Mouse (Mus musculus) neural tube, embryonic 12.5 days (tissue): ENCODE measurements around the gene Syne1. TPM values are rescaled to one million over a fixed set of nuclear protein-coding genes. Genes with fewer than 3 reads are reported as not detected.

ENCODE experiments used
- ATAC-seq: fragments of 200-750 bp; cut with Nextera tagmentation; 2 replicates; pipeline ENCODE4 v1.8.0; 2017; ENCODE audit warnings: low read depth, mild to moderate bottlenecking, moderate TSS enrichment, moderate library complexity; ENCODE audit not compliant: low FRiP score
- H3K27ac ChIP-seq: fragments of 300-500 bp; sonication (generic); 2 replicates; pipeline ENCODE4 v1.5.1; 2016
- H3K27me3 ChIP-seq: fragments of 300-500 bp; sonication (generic); replicated peaks from 2 replicates; pipeline ENCODE4 v1.6.1; 2016; ENCODE audit warnings: mild to moderate bottlenecking
- H3K36me3 ChIP-seq: fragments of 300-500 bp; sonication (generic); 2 replicates; pipeline ENCODE4 v1.6.1; 2016; ENCODE audit warnings: mild to moderate bottlenecking
- H3K4me1 ChIP-seq: fragments of 300-500 bp; sonication (generic); 2 replicates; pipeline ENCODE4 v1.6.1; 2016
- H3K4me2 ChIP-seq: fragments of 300-500 bp; sonication (generic); replicated peaks from 2 replicates; pipeline ENCODE4 v1.6.1; 2016; ENCODE audit warnings: mild to moderate bottlenecking
- H3K4me3 ChIP-seq: fragments of 300-500 bp; sonication (generic); 2 replicates; pipeline ENCODE4 v1.5.1; 2016
- H3K9ac ChIP-seq: fragments of 300-500 bp; sonication (generic); 2 replicates; pipeline ENCODE4 v1.6.1; 2016; ENCODE audit warnings: mild to moderate bottlenecking
- H3K9me3 ChIP-seq: fragments of 300-500 bp; sonication (generic); 2 replicates; pipeline ENCODE4 v1.6.1; 2016; ENCODE audit warnings: mild to moderate bottlenecking
- WGBS: fragments of 180-500 bp; shearing (Covaris S2); methylation state at CpG from one replicate; pipeline ENCODE4 v1.1.7; 2016; 5-methylcytosine and 5-hydroxymethylcytosine counted together
- polyA plus RNA-seq: library from polyadenylated mRNA; unstranded; fragments of >200 nt; fragmentation: Nextera tagmentation; extraction: Ambion mirVana; gene quantifications from 2 replicates; pipeline ENCODE4 v1.2.1, GENCODE M21; 2016

Gene Syne1
- polyA plus RNA-seq, 1 experiment from 2014 or later: 5.9 TPM

DNA sequence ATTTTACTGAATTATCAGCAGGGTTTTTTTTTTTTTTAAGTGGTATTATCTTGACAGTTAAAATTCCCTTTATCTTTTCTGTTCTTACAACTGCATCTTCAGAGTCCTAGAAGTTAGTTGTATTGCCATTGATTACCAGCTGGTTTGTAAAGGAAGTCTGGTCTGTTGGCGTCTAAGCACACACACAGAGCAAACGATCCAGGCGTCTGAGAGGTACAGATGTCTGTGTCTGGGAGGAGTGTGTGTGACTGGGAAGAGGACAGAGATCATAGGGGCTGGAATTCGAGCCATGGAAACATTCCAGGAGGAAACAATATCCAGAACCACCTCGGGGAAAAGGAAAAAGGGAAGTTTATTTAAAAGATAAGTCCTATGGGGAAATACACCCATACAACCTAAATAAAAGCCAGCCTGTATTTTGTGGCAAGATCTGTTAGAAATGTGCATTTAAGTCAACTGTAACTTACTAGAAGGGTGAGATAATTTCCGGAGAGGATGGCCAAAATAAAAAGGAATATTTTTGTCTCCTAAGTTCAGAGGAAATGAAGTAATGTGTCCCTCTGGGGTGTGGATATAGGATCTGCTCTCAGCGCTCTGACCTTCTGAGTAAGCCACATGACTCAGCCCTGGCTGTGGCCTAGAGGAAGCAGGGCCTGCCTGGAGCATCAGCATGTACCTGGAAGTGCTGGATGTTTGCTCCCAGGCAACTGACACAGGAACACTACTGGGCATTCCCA lies 343.2 kb downstream of the Syne1 start:
- Histone ChIP-seq H3K36me3 (no peaks in the 10 kb centered on the region), H3K9me3 (no peaks in the 10 kb centered on the region), H3K4me1 (no peaks in the 10 kb centered on the region), H3K4me3 (no peak overlapping the region), H3K9ac (no peak overlapping the region), H3K27me3 (no peaks in the 10 kb centered on the region), H3K27ac (no peak overlapping the region), H3K4me2 (no peak overlapping the region)
- 50% methylated on average over 7 of the region's 7 CpGs for WGBS
- no peak for ATAC-seq

DNA sequence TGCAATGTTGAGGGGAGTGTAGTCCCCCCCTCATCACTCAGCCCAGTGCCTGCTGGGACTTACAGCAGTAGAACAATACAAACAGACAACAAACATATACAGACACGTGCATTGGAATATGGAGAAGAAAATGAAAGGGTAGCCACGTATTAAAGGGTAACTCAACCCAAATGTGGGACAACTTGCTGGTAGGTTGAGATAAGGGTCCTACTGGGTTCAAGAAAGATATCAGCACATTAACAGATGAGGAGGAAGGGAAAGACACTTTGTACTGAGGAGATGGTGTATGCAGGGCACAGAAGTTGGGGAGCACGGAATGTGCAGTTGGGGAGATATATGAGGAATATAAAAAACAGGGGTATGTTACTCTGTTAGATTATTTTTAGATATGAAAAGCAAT lies 345.3 kb downstream of the Syne1 start:
- no peaks in the 10 kb centered on the region for H3K36me3 ChIP-seq
- no peaks in the 10 kb centered on the region for H3K27me3 ChIP-seq
- no peak overlapping the region for H3K9ac ChIP-seq
- H3K27ac ChIP-seq: no peak overlapping the region
- H3K4me2 ChIP-seq: no peak overlapping the region
- ATAC-seq: no peak
- H3K4me1 ChIP-seq: no peaks in the 10 kb centered on the region
- 87% methylated on average over 3 of the region's 3 CpGs for WGBS
- no peak overlapping the region for H3K4me3 ChIP-seq
- no peaks in the 10 kb centered on the region for H3K9me3 ChIP-seq

DNA sequence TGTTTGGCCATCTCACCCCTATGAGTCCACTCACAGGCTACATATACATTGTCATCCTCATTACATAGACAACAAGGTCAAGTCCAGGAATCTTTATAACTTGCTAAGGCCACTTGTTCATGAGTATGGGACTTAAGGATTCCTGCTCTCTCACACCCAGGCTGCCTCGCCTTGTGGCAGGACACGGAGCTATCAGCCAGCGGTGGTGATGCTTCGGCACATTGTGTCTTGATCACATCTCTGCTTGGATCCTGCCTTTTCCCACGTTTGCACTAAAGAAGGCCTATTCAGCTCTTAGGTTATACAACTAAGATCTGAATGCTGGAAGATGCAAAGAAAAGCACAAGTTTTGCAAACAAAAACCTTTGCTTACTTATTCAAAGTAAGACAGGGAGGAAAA lies 345.7 kb downstream of the Syne1 start:
- Histone ChIP-seq H3K27me3 (no peaks in the 10 kb centered on the region), H3K27ac (no peak overlapping the region), H3K4me3 (no peak overlapping the region), H3K4me2 (no peak overlapping the region), H3K9me3 (no peaks in the 10 kb centered on the region), H3K36me3 (no peaks in the 10 kb centered on the region), H3K4me1 (no peaks in the 10 kb centered on the region), H3K9ac (no peak overlapping the region)
- ATAC-seq: no peak
- 89% methylated on average over 5 of the region's 5 CpGs for WGBS

DNA sequence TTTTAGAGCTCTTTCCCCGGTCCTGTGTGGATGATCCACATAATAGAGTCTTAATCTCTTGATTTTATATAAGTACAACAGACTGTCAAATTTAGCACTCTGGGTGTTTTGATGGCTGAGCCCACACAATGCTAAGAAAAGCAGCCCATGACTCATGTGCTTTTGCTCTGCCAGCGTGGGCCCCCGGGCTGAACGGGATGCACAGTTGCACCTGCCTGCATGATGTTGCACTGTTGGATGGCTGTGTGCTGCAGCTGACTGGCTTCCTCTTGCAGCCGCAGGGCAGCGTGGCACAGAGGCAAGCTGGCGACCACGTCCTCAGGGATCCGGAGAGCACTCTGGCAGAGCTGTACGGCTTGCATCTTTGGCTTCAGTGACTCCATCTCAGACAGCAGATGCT lies 347.4 kb downstream of the Syne1 start:
- no peak overlapping the region for H3K4me2 ChIP-seq
- H3K4me1 ChIP-seq: no peaks in the 10 kb centered on the region
- ATAC-seq: peak; percentile 78
- H3K4me3 ChIP-seq: no peak overlapping the region
- no peaks in the 10 kb centered on the region for H3K36me3 ChIP-seq
- H3K9ac ChIP-seq: no peak overlapping the region
- H3K27ac ChIP-seq: no peak overlapping the region
- WGBS: 74% methylated on average over 10 of the region's 10 CpGs
- H3K9me3 ChIP-seq: no peaks in the 10 kb centered on the region
- H3K27me3 ChIP-seq: no peaks in the 10 kb centered on the region

DNA sequence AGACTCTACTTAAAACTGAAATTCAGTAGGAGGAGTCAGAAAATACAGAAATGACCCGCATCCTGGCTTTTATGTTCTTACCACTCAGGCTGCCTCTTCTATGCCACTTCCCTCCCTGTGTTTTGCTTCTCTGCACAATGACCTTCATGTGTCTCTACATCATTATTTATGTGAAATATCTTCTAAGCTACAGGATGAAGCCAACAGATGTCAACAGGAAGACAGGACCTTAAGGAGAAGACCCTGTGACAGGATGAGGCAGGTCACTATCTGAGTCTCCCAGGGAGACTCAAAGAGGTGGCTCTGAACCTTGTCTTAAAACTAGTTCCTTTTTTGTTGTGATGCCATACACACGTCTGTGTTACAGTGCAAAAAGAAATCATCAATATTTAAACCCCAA lies 353.9 kb downstream of the Syne1 start:
- Histone ChIP-seq H3K9me3 (no peaks in the 10 kb centered on the region), H3K9ac (no peak overlapping the region), H3K4me3 (no peak overlapping the region), H3K27me3 (no peaks in the 10 kb centered on the region), H3K27ac (no peak overlapping the region), H3K4me2 (no peak overlapping the region), H3K36me3 (no peaks in the 10 kb centered on the region), H3K4me1 (no peaks in the 10 kb centered on the region)
- no peak for ATAC-seq
- 81% methylated on average over 2 of the region's 2 CpGs for WGBS

DNA sequence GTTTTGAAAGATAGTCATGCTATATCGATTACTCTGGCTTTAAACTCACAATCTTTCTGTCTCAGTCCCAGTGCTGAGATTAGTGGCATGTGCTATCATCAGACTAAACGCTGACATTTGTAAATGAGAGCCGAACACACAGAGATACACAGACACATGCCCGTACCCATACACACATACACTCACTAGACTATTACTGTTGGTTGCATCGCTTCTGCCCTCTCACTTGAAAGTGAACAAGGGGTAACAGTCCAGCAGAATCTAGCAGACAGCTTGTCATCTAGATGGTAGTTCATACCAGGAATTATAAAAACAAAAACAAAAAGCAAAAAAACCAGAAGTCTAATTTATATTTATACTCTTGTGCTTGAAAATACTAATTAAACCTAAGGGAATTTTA lies 355.0 kb downstream of the Syne1 start:
- Histone ChIP-seq H3K27ac (no peak overlapping the region), H3K4me2 (no peak overlapping the region), H3K9ac (no peak overlapping the region), H3K36me3 (no peaks in the 10 kb centered on the region), H3K4me3 (no peak overlapping the region), H3K27me3 (no peaks in the 10 kb centered on the region), H3K4me1 (no peaks in the 10 kb centered on the region), H3K9me3 (no peaks in the 10 kb centered on the region)
- 97% methylated on average over 5 of the region's 5 CpGs for WGBS
- ATAC-seq: no peak

DNA sequence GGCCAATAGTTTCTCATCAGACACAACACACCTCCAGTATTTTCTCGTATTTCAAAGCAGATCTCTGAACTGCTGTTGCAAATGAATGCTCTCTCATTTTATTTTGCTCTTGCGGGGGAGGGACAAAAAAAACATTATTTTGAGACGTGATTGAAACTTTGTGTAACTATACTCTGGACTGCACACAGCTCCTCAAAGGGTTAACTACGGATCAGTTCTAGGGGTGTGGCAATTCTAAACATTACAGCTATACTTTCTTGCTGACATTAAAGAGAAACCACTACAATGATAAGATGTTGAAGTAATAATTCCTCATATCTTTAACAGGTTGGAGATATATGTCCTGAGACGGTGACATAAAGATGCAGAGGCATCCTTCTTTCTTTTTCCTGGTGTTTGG lies 356.0 kb downstream of the Syne1 start:
- H3K4me1 ChIP-seq: no peaks in the 10 kb centered on the region
- WGBS: 77% methylated on average over 5 of the region's 5 CpGs
- ATAC-seq: no peak
- H3K9me3 ChIP-seq: no peaks in the 10 kb centered on the region
- no peak overlapping the region for H3K9ac ChIP-seq
- no peak overlapping the region for H3K4me3 ChIP-seq
- H3K27me3 ChIP-seq: no peaks in the 10 kb centered on the region
- no peak overlapping the region for H3K27ac ChIP-seq
- H3K4me2 ChIP-seq: no peak overlapping the region
- no peaks in the 10 kb centered on the region for H3K36me3 ChIP-seq

DNA sequence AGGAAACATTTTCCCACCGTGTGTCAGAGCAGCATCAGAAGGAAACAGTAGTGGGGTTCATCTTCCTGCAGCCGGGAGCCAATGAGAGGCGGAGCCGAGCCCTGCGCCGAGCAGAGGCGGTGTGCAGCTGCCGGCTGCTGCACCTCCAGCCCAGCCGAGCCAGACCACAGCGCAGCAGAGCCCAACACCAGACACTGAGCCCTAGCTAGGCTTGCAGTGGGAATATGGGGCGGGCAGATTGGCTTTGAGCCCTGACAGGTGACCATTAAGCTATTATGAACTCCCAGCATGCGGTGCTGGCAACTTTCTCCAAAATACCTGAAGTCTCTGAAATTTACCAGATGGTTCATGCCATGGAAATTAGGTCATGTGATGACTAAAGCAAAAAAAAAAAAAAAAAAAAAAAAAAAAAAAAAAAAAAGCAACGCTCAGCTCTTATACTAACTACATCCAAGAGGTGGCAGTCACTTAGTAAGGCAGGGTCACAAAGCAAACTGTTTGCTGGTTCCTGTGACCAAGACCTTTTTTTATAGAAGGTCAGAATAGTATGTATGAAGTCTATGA lies 356.5 kb downstream of the Syne1 start:
- Histone ChIP-seq H3K4me1 (no peaks in the 10 kb centered on the region), H3K27me3 (no peaks in the 10 kb centered on the region), H3K9me3 (no peaks in the 10 kb centered on the region), H3K36me3 (no peaks in the 10 kb centered on the region), H3K27ac (peak overlapping the region; percentile 43; the same call in 1 of the 2 replicates), H3K4me3 (peak overlapping the region; percentile 47), H3K9ac (peak overlapping the region; percentile 53), H3K4me2 (peak overlapping the region; percentile 70)
- WGBS: under 1% methylated on average over 13 of the region's 13 CpGs
- ATAC-seq: peak; percentile 98

DNA sequence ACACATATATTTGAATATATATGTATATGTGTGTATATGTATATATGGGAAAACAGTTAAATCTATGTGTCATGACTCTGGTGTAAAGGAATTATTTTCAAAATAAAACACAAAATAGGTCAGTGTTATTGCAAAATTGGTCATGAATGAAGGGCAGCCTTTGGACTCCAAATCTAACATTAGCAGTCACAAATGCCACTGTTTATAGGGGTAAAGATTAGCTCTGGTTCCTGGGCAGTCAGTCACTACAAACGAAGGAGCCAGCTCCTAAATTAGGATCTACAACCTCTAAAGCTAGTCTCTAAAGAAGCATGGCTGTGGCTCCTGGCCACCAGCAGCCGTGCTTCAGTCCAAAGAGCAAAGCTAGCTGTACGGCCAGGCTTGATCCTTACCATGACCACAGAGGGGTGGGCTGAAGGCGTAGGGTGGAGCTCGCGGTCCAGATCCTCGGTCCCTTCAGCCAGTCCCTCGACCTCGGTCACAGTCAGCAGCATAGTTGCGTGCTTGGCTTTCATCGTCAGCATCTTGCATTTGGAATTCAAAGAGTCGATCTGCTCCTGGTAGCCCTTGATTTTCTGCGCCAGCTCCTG lies 357.1 kb downstream of the Syne1 start:
- Histone ChIP-seq H3K9me3 (no peaks in the 10 kb centered on the region), H3K4me3 (peak overlapping the region; percentile 47), H3K27me3 (no peaks in the 10 kb centered on the region), H3K36me3 (no peaks in the 10 kb centered on the region), H3K4me2 (peak overlapping the region; percentile 70), H3K4me1 (no peaks in the 10 kb centered on the region), H3K9ac (peak overlapping the region; percentile 53), H3K27ac (peak overlapping the region; percentile 43; the same call in 1 of the 2 replicates)
- peak; percentile 87 for ATAC-seq
- WGBS: under 1% methylated on average over 13 of the region's 13 CpGs

DNA sequence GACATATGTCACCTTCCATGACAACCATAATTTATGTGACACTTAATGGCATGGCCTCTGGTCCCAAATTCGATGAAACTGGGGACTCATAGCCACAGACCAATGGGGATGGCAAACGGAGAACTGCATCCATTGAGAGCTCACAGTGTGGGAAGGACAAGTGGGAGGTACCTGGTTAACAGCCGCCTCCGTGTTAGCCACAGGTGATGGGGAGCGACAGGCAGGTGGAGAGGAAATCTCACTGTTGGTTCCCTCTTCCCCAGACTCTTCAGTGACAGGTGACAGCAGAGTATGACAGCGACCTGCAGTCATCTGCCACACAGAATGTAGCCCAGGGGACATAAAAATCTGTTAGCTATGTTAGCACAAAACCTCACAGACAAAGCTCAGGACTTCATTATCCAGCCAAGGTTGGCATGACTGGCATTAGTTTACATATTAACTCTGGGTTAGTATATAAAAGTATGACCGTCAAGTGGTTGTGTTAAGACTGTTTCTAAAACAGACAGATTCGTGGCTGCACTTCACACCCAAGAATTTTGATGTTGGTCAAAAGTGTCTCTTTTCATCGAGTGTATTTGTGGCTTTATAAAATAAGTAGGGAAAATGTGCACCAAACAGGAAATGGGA lies 358.3 kb downstream of the Syne1 start:
- H3K27me3 ChIP-seq: no peaks in the 10 kb centered on the region
- 79% methylated on average over 9 of the region's 9 CpGs for WGBS
- H3K27ac ChIP-seq: no peak overlapping the region
- no peak overlapping the region for H3K4me2 ChIP-seq
- no peak overlapping the region for H3K9ac ChIP-seq
- no peak overlapping the region for H3K4me3 ChIP-seq
- no peaks in the 10 kb centered on the region for H3K36me3 ChIP-seq
- no peaks in the 10 kb centered on the region for H3K9me3 ChIP-seq
- no peak for ATAC-seq
- H3K4me1 ChIP-seq: no peaks in the 10 kb centered on the region

DNA sequence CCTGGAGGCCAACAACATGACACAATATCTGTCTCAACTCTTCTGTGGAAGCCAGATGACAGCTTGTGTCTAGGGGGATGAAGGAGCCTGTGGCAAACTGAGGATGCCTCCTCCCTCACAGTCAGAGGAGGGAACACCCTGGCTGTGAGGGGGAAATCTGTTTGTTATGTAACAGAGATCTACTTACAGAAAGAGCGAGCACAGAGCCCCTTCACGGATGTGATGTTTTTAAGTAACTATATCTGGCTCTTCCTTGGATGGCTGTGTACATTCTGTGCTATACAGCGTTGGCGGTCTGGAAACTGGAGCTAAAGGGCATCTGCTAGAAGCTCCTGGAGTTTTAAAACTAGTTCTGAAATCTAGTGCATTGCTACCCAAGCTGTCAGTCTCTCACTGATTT lies 360.5 kb downstream of the Syne1 start:
- WGBS: 87% methylated on average over 4 of the region's 4 CpGs
- no peak overlapping the region for H3K4me2 ChIP-seq
- no peak overlapping the region for H3K27ac ChIP-seq
- ATAC-seq: no peak
- no peaks in the 10 kb centered on the region for H3K36me3 ChIP-seq
- no peak overlapping the region for H3K4me3 ChIP-seq
- H3K4me1 ChIP-seq: no peaks in the 10 kb centered on the region
- no peaks in the 10 kb centered on the region for H3K9me3 ChIP-seq
- no peak overlapping the region for H3K9ac ChIP-seq
- H3K27me3 ChIP-seq: no peaks in the 10 kb centered on the region

DNA sequence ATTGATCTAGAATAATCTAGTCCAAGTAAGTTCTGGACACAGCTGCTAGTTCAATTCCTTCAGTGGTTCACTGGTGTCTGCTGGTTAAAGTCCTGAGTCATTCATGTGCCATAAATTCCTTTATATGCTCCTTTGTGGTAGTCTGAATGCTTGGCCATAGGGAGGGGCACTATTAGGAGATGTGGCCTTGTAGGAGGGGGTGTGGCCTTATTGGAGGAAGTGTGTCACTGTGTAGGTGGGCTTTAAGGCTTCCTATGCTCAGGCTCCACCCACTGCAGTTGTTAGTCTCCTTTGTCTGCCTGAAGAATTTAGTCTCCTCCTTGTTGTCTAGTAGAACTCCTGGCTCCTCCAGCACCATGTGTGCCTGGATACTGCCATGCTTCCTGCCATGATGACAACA lies 362.4 kb downstream of the Syne1 start:
- Histone ChIP-seq H3K9me3 (no peaks in the 10 kb centered on the region), H3K36me3 (peaks cover 4% of the 10 kb centered on the region), H3K27ac (no peak overlapping the region), H3K4me3 (no peak overlapping the region), H3K9ac (no peak overlapping the region), H3K4me2 (no peak overlapping the region), H3K27me3 (no peaks in the 10 kb centered on the region), H3K4me1 (no peaks in the 10 kb centered on the region)
- no peak for ATAC-seq
